Mouse (Mus musculus) lung, postnatal 10 days (tissue): ENCODE results near the gene B3galnt2.
"Not testable (repeated sequence)": the region's sequence is repeated elsewhere in the genome, so short reads cannot be mapped to it uniquely, and the experiment has no call there.

Source experiments
- DNase-seq: peaks from one replicate; pipeline ENCODE4 v3.0.0; 2021

B3galnt2 gene

DNA sequence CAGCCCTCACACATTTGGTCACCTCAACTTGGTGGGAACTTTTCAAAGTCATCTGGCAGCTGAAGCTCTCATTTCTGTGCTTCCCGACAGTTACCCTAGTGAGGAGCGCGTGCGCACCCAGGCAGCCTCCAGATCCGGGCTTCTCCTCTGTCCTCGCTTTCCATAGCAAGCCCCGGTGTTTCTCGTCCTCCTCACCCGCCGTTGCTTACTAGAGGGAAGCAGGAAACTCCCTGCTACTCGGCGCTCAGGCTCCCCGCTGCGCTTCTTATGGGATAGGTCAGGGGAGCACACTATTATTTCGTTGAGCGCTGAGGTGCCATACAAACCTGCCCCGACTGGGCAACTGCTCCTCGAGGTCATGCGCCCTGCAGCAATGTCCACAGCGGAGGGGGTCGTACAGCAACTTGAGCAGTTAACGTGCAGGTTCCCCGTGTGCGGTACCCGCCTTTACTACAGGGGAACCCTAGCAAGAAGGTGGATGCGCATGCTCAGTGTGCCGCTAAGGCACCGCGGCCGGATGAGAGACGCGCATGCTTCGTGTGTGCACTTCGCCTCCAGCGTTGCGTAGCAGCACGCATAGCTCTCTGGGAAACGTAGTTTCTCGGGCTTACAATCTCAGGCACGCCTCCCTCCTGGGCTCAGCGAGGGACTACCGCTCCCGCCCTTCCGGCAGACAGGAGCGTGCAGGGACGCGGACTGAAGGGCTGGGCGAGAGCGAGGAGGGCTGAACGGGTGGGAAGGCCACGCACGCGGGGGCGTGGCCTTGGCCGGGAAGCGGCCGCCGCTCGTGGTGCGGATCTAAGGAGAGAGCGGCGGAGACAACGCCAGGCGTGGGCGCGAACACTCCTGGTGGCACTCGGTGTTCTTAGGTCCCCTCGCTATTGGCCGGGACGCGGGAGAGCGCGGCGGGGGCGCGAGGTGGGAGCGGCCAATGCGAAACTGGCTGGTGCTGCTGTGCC lies at the start of gene B3galnt2:
Gene B3galnt2 (plus strand): TSS at position 596 of the 959 bp plus-strand sequence.
- DNase-seq = peak; percentile 98

- DNase-seq = no peak
These were observed 42.9 kb upstream of the B3galnt2 start for GRCm38 (mm10) chr13:13911341-13911740.

- no peak for DNase-seq
These were observed 34.9 kb upstream of the B3galnt2 start for GRCm38 (mm10) chr13:13919396-13919795.

GRCm38 (mm10) chr13:13922526-13922925 lies 31.7 kb upstream of the B3galnt2 start:
- DNase-seq = no peak

GRCm38 (mm10) chr13:13929982-13930381 lies 24.3 kb upstream of the B3galnt2 start:
- no peak for DNase-seq

DNA sequence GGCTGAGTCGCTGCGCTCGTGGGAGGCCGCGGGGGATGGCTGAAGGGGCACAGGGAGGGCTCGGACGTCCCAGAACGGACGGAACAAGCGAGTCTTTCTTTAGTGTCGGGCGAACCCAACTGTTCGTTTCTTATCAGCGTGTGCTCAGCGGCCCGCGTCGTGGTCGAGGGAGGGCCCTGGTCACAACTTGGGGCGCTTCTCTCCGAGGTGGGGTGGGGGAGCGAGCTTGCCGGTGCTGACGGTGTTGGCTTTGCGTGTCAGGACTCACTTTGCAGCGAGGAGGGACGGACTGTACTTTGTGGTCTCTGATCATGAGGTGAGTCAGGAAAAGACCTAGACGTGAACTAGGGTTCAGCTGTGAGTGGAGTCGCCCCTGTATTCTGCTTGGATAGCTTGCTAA lies 662 bp downstream of the B3galnt2 start:
- peak; percentile 62 for DNase-seq

DNA sequence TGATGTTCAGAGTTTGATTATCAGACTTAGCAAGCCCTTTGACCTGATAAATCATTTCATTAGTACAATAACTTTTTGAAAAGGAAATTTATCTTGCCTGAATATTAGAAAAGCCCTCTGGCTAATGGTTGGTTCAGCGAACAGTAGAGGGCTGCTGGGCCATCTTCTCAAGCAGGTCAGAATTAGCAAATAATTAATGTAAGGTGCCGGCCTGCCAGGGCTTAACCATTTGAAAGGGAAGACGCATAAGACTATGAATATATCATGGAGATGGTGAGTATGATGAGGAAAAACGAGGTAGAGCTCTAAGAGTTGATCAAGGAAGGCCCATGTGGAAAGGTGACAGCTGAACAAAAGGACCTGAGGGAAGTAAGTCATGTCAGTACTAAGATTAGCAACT lies 2.4 kb downstream of the B3galnt2 start:
- DNase-seq = no peak

DNA sequence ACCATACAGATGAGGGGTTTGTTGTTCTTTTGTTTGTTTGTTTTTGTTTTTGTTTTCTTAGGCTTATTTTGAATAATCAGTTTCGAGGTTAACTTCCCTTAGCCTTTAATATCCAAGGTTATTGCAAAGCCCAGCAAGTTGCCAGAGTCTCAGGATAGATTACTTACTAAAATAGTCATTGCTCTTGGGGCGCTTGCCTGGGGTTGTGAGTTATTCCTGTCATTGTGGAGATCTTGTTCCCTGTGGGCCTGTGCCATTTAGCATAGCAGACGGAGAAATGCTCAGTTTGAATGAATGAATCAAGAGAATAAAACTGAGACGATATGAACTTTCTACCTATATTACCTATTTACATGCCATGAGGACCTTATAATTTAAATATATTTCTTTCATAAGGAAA lies 5.9 kb downstream of the B3galnt2 start:
- DNase-seq = no peak

GRCm38 (mm10) chr13:13961046-13961445 lies 6.8 kb downstream of the B3galnt2 start:
- no peak for DNase-seq

- DNase-seq = no peak
These were observed 11.2 kb downstream of the B3galnt2 start for GRCm38 (mm10) chr13:13965388-13965964.

GRCm38 (mm10) chr13:13966172-13966571 lies 11.9 kb downstream of the B3galnt2 start:
- DNase-seq = no peak

- DNase-seq = peak; percentile 47
These were observed 14.4 kb downstream of the B3galnt2 start for GRCm38 (mm10) chr13:13968629-13969111.

- no peak for DNase-seq
These were observed 15.5 kb downstream of the B3galnt2 start for GRCm38 (mm10) chr13:13969796-13970195.

DNA sequence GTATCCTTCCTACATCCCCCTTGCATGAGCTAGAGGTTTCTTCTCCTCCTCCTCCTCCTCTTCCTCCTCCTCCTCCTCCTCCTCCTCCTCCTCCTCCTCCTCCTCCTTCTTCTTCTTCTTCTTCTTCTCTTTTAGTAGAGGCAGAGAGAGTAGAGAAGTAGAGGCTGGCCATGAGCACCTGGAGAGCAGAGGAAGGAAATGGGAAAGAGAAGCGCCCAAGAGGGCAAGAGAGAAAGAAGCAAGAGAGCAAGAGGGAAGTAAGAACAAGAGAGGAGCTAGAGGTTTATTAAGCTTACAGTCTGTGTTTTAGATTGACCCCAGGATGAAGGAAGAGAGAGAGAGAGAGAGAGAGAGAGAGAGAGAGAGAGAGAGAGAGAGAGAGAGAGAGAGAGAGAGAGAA lies 27.6 kb downstream of the B3galnt2 start:
- not testable (repeated sequence) for DNase-seq

DNA sequence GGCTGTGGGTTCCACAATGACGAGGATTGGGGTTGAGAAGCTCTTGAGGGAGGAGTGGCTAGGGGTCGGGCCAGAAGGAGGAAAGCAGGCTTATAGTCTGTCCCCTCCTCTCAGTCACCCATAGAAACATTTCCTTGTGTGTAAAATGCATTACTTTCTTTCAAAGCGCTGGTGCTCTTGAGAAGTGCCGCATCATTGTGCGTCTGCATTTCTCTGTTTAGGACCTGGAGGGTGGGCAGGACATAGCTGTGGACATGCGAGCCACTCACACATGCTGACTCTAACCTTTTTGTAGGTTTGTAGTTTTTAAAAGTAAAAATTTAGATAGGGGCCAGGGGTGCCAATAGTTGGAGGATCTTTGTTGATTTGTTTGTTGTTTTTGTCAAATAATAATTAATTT lies 29.3 kb downstream of the B3galnt2 start:
- DNase-seq = no peak

- DNase-seq = no peak
These were observed 34.9 kb downstream of the B3galnt2 start for GRCm38 (mm10) chr13:13989135-13989534.

- DNase-seq = no peak
These were observed 36.1 kb downstream of the B3galnt2 start for GRCm38 (mm10) chr13:13990391-13990790.

DNA sequence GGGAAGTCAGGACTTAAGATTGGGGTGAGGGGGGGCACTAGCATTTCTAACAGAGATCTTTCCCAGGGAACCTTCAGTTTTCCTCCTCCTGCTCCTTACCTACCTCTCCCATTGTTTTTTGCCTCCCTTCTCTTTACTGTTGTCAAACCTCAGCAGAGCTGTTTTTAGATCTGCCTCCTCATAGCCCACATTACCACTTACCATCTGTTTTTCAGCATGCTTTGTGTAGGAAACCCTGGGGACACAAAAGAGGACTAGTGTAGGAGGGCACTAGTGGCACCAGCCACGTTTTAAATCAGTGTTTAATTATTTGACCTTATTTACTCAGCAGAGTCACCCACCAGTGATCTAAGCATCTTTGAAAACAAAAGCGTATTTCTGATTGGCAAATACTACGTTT lies 38.8 kb downstream of the B3galnt2 start:
- DNase-seq = no peak

GRCm38 (mm10) chr13:13995046-13995445 lies 40.8 kb downstream of the B3galnt2 start:
- DNase-seq = no peak

DNA sequence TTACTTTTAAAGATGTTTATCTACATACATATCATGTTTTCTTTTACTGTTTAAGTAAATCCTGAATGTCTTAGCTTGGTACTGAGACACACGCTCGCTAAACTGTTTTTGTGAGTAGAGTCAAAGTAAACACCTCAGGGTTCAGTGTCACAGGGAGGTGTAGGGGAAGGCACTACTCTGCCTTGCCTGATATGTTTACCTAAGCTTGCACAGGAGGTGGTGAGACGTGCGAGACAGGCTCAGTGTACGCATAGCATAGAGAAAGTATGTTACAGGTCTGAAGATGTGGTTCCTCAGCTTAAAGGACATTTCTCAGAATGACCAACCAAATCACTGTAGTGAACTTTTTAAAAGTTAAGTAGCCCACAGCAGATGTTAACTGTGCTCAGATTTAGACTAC lies 43.2 kb downstream of the B3galnt2 start:
- no peak for DNase-seq

DNA sequence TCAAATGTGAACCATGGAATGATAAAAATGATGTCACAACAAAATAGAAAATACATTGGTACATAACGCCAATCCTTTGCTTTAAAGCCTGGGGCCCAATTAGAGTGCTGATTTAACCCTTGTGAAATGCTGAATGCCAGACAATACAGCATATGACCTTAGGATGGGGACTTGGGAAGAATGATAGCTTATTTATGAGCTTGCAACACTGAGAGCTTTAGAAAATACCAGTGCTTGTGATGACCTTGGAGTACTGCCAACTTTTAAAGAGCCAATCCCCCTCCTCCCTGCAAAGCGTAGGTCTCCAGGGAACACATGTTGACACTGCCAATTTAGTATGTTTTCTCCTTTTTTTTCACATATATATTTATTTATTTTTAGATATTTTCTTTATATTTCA lies 48.4 kb downstream of the B3galnt2 start:
- DNase-seq = peak; percentile 5

DNA sequence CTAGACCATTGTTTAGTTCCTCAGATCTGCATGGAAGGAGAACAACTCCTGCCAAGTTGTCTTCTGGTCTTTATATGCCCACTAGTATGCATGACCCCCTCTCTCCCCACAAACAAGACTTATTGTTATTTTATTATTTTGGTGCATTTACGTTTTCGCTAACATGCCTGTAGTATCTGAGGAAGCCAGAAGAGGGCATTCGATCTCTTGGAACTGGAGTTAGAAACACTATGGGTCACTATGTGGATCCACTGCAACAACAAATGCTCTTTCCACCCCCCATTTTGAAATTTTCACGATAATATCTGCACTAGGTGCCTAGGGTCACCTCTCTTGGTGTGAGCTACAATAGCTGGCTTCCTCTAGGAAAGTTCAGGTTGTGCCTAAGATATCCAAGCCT lies 49.8 kb downstream of the B3galnt2 start:
- DNase-seq = peak; percentile 18

DNA sequence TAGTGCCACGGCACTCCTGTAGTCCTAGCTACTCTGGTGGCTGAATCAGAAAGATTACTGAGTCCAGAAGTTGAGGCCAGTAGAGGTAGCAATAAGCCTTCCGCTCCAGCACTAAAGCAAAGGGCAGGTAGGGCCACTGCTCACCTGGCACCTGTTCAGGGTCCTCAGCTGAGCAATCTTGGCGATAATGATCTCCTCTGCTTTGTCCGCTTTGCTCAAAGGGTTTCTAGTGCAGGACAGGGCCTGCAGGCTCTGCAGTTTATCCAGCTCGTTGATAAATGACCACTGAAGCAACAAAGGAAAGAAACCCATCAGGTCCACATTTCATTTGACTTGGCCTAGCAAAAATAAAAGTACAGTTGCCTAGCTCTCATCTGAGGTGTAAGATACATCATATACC lies 50.7 kb downstream of the B3galnt2 start:
- DNase-seq = no peak

- no peak for DNase-seq
These were observed 51.8 kb downstream of the B3galnt2 start for GRCm38 (mm10) chr13:14006056-14006455.
